Mouse (Mus musculus): ENCODE data around the gene Tmem9b. TPM values are rescaled to one million over a fixed set of nuclear protein-coding genes. Genes with fewer than 3 reads are reported as not detected.

Tmem9b gene
- total and polyA plus RNA-seq, 2 experiments from 2014 or later, result 74.8 to 142 TPM

GRCm38 (mm10) chr7:109700213-109700612 is 52.5 kb downstream of the Tmem9b start:
- TF ChIP-seq CTCF (IDR thresholded peaks at IDR 0.05; ENCODE audit: low read depth) (no peak), EP300 (IDR thresholded peaks at IDR 0.05; ENCODE audit: low read depth) (no peak)
- no peak overlapping the region for H3K4me2 ChIP-seq (ENCODE audit: low read depth, low read length)
- DNase-seq (ENCODE audit: low spot score) (no peak), ATAC-seq (ENCODE audit: insufficient read depth, low read depth) (no peak)
- no peak overlapping the region for H3K9ac ChIP-seq (replicated peaks; ENCODE audit: low read depth, low read length)
- H3K9me3 ChIP-seq (replicated peaks; ENCODE audit: control insufficient read depth, low read length), result no peaks in the 10 kb centered on the region
- H3K4me3 ChIP-seq (ENCODE audit: low read depth, low read length), result no peak overlapping the region
- no peak overlapping the region for H3K27ac ChIP-seq (ENCODE audit: low read depth)
- H3K27me3 ChIP-seq (ENCODE audit: control insufficient read depth, insufficient read depth, low read length), result no peaks in the 10 kb centered on the region
- no peaks in the 10 kb centered on the region for H3K36me3 ChIP-seq (replicated peaks; ENCODE audit: control insufficient read depth, insufficient read depth, low read length)
- H3K4me1 ChIP-seq (ENCODE audit: control insufficient read depth, insufficient read depth), result 0 out of 2 replicates have a peak, but pooled peaks cover 2% of the 10 kb centered on the region

GRCm38 (mm10) chr7:109695339-109695726 is 57.3 kb downstream of the Tmem9b start:
- no peak for DNase-seq (ENCODE audit: low spot score)
- Histone ChIP-seq H3K9ac (replicated peaks; ENCODE audit: low read depth, low read length) (no peak overlapping the region), H3K9me3 (replicated peaks; ENCODE audit: control insufficient read depth, low read length) (no peaks in the 10 kb centered on the region), H3K27me3 (ENCODE audit: control insufficient read depth, insufficient read depth, low read length) (no peaks in the 10 kb centered on the region), H3K4me1 (ENCODE audit: control insufficient read depth, insufficient read depth) (no peaks in the 10 kb centered on the region), H3K4me2 (ENCODE audit: low read depth, low read length) (no peak overlapping the region), H3K36me3 (replicated peaks; ENCODE audit: control insufficient read depth, insufficient read depth, low read length) (no peaks in the 10 kb centered on the region), H3K4me3 (ENCODE audit: low read depth, low read length) (no peak overlapping the region), H3K27ac (ENCODE audit: low read depth) (no peak overlapping the region)
- ATAC-seq (ENCODE audit: insufficient read depth, low read depth), result no peak
- TF ChIP-seq EP300 (IDR thresholded peaks at IDR 0.05; ENCODE audit: low read depth) (no peak), CTCF (IDR thresholded peaks at IDR 0.05; ENCODE audit: low read depth) (no peak)
- WGBS, result 89% methylated on average over 10 of the region's 10 CpGs

- Histone ChIP-seq H3K27ac (ENCODE audit: low read depth) (no peak overlapping the region), H3K9ac (replicated peaks; ENCODE audit: low read depth, low read length) (no peak overlapping the region), H3K9me3 (replicated peaks; ENCODE audit: control insufficient read depth, low read length) (no peaks in the 10 kb centered on the region), H3K4me1 (ENCODE audit: control insufficient read depth, insufficient read depth) (no peaks in the 10 kb centered on the region), H3K27me3 (ENCODE audit: control insufficient read depth, insufficient read depth, low read length) (no peaks in the 10 kb centered on the region), H3K4me2 (ENCODE audit: low read depth, low read length) (no peak overlapping the region), H3K36me3 (replicated peaks; ENCODE audit: control insufficient read depth, insufficient read depth, low read length) (no peaks in the 10 kb centered on the region), H3K4me3 (ENCODE audit: low read depth, low read length) (no peak overlapping the region)
- ATAC-seq (ENCODE audit: insufficient read depth, low read depth), result no peak
- no peak for DNase-seq (ENCODE audit: low spot score)
- no peak for TF ChIP-seq EP300 (IDR thresholded peaks at IDR 0.05; ENCODE audit: low read depth)
- no peak for TF ChIP-seq CTCF (IDR thresholded peaks at IDR 0.05; ENCODE audit: low read depth)
- WGBS, result 86% methylated on average over 13 of the region's 13 CpGs
These were observed 57.9 kb downstream of the Tmem9b start for GRCm38 (mm10) chr7:109694576-109695338.

- no peaks in the 10 kb centered on the region for H3K4me1 ChIP-seq (ENCODE audit: control insufficient read depth, insufficient read depth)
- H3K27ac ChIP-seq (ENCODE audit: low read depth), result no peak overlapping the region
- H3K9me3 ChIP-seq (replicated peaks; ENCODE audit: control insufficient read depth, low read length), result no peaks in the 10 kb centered on the region
- no peak overlapping the region for H3K4me3 ChIP-seq (ENCODE audit: low read depth, low read length)
- TF ChIP-seq CTCF (IDR thresholded peaks at IDR 0.05; ENCODE audit: low read depth) (no peak), EP300 (IDR thresholded peaks at IDR 0.05; ENCODE audit: low read depth) (no peak)
- WGBS, result 57% methylated on average over 5 of the region's 5 CpGs
- no peak overlapping the region for H3K4me2 ChIP-seq (ENCODE audit: low read depth, low read length)
- DNase-seq (ENCODE audit: low spot score), result no peak
- H3K36me3 ChIP-seq (replicated peaks; ENCODE audit: control insufficient read depth, insufficient read depth, low read length), result no peaks in the 10 kb centered on the region
- ATAC-seq (ENCODE audit: insufficient read depth, low read depth), result no peak
- no peak overlapping the region for H3K9ac ChIP-seq (replicated peaks; ENCODE audit: low read depth, low read length)
- H3K27me3 ChIP-seq (ENCODE audit: control insufficient read depth, insufficient read depth, low read length), result no peaks in the 10 kb centered on the region
These were observed 61.7 kb downstream of the Tmem9b start for GRCm38 (mm10) chr7:109690961-109691360.

- DNase-seq (ENCODE audit: low spot score) (no peak), ATAC-seq (ENCODE audit: insufficient read depth, low read depth) (no peak)
- Histone ChIP-seq H3K4me1 (ENCODE audit: control insufficient read depth, insufficient read depth) (no peaks in the 10 kb centered on the region), H3K9me3 (replicated peaks; ENCODE audit: control insufficient read depth, low read length) (no peaks in the 10 kb centered on the region), H3K36me3 (replicated peaks; ENCODE audit: control insufficient read depth, insufficient read depth, low read length) (no peaks in the 10 kb centered on the region), H3K4me3 (ENCODE audit: low read depth, low read length) (no peak overlapping the region), H3K4me2 (ENCODE audit: low read depth, low read length) (no peak overlapping the region), H3K27ac (ENCODE audit: low read depth) (no peak overlapping the region), H3K27me3 (ENCODE audit: control insufficient read depth, insufficient read depth, low read length) (no peaks in the 10 kb centered on the region), H3K9ac (replicated peaks; ENCODE audit: low read depth, low read length) (no peak overlapping the region)
- TF ChIP-seq EP300 (IDR thresholded peaks at IDR 0.05; ENCODE audit: low read depth), result no peak
- TF ChIP-seq CTCF (IDR thresholded peaks at IDR 0.05; ENCODE audit: low read depth), result peak; percentile 30
- 80% methylated on average over 3 of the region's 3 CpGs for WGBS
These were observed 62.6 kb downstream of the Tmem9b start for GRCm38 (mm10) chr7:109690101-109690500.
